Mouse (Mus musculus): ENCODE data around the gene Cyp2d11. TPM values are rescaled to one million over a fixed set of nuclear protein-coding genes. Genes with fewer than 3 reads are reported as not detected.
A peak's percentile ranks its signal among the peaks of the same experiment; 100 is the strongest.

The Cyp2d11 gene
- polyA plus RNA-seq, 1 experiment = not detected

DNA sequence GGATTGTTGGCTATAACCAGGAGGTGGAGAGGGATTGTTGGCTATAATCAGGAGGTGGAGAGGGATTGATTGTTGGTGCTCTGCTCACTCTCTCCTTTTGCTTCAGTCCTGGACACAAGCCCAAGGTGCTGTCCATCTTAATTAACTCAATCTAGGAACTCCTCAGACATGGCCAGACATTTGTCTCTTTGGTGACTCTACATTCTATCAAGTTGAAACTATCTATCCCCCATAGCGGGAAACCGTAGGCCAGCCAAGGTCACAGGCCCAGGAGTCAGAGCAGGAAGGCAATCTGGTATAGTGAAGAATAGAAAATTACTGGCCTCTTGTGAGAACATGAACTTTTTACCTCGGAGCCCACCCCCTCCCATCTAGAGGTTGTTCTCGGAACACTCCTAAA, 31.6 kb downstream of the Cyp2d11 start:
- no peak overlapping the region for H3K4me3 ChIP-seq (ENCODE audit: extremely low read depth, insufficient read depth, insufficient read length)
- no peaks in the 10 kb centered on the region for H3K36me3 ChIP-seq (ENCODE audit: control insufficient read depth, insufficient read depth, low read length)
- no peaks in the 10 kb centered on the region for H3K4me1 ChIP-seq (ENCODE audit: control insufficient read depth, insufficient read depth, insufficient read length)
- WGBS = 86% methylated on average over 4 of the region's 4 CpGs
- H3K27ac ChIP-seq (ENCODE audit: insufficient read depth, low read length) = no peak overlapping the region
- H3K27me3 ChIP-seq (ENCODE audit: control insufficient read depth, insufficient read depth, low read length) = no peaks in the 10 kb centered on the region
- TF ChIP-seq POLR2A (IDR thresholded peaks at IDR 0.05; ENCODE audit: low read depth, low read length) (no peak), CTCF (IDR thresholded peaks at IDR 0.05; ENCODE audit: extremely low read depth, insufficient read depth, insufficient read length, insufficient replicate concordance) (no peak)
- DNase-seq (ENCODE audit: low read depth in 1 of 2, low spot score in 2 of 2) = peak in 1 of 2 experiments; percentile 1

DNA sequence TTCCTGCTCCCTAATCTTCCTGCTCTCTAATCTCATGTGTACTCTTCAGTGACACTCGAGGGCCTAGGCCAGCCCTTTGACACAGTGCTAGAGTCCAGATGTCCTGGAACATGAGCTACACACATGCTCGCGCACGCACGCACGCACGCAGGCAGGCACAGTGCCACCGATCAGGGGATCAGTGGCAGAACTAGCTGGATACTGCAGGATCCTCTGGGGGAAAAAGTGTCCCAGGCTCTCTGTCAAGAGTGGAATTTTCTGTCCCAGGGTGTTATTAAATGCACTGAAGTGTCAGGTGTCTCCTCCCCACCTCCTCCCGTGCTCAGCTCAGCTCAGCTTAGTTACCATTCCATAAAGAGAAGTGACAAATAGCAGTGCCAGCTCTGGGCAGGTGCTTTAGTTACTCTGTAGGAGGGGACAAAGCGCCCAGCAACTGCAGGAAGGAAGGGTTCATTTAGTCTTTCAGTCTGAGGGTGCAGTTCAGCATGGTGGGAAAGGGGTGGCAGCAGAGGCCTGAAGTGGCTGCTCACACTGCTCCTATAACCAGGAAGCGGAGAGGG, 32.3 kb downstream of the Cyp2d11 start:
- Histone ChIP-seq H3K4me3 (ENCODE audit: extremely low read depth, insufficient read depth, insufficient read length) (no peak overlapping the region), H3K27ac (ENCODE audit: insufficient read depth, low read length) (no peak overlapping the region), H3K27me3 (ENCODE audit: control insufficient read depth, insufficient read depth, low read length) (no peaks in the 10 kb centered on the region), H3K36me3 (ENCODE audit: control insufficient read depth, insufficient read depth, low read length) (no peaks in the 10 kb centered on the region), H3K4me1 (ENCODE audit: control insufficient read depth, insufficient read depth, insufficient read length) (no peaks in the 10 kb centered on the region)
- WGBS = 76% methylated on average over 11 of the region's 11 CpGs
- peak in 1 of 2 experiments; percentile 2 for DNase-seq (ENCODE audit: low read depth in 1 of 2, low spot score in 2 of 2)
- TF ChIP-seq POLR2A (IDR thresholded peaks at IDR 0.05; ENCODE audit: low read depth, low read length) = no peak
- no peak for TF ChIP-seq CTCF (IDR thresholded peaks at IDR 0.05; ENCODE audit: extremely low read depth, insufficient read depth, insufficient read length, insufficient replicate concordance)

DNA sequence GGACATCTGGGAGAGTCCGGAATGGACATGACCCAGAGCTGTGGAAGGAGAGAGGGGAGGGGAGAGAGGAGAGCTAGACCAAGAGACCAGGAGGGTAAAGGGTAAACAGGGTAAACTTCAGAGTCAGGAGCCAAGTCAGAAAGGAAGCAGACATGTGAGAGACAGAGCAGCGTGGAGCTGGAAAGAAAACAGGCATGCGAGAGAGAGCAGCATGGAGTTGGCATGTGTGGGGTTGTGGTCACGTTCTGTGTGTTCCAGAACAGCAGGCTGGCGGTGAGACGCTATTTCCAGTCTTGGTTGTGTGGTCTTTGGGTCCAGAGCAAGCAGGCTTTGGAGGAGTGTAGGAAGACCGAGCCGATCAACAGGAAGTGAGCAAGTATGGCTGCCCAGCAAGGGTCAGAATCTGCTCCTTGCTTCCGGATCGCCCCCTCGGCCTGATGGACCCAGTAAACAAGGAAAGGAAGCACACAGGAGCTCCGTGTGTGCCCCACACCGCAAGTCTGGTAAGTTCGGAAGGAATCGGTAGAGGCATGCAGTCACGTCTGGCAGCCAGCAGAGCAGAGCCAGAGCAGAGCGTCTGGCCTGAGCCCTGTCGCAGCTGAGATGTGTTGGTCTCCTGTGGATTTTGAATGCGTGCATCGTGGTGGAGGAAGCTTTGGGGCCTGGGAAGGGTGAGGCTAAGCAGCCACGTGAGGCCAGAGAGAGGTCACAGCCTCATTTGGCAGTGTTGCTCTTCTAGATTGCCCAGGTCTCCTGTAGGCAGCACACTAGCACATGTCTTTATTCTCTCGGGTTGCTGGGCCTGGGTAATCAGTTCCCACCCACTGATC, 35.2 kb downstream of the Cyp2d11 start:
- TF ChIP-seq CTCF (IDR thresholded peaks at IDR 0.05; ENCODE audit: extremely low read depth, insufficient read depth, insufficient read length, insufficient replicate concordance) = no peak
- TF ChIP-seq POLR2A (IDR thresholded peaks at IDR 0.05; ENCODE audit: low read depth, low read length) = no peak
- H3K27ac ChIP-seq (ENCODE audit: insufficient read depth, low read length) = peak overlapping the region; percentile 5; the same call in 1 of the 2 replicates

DNA sequence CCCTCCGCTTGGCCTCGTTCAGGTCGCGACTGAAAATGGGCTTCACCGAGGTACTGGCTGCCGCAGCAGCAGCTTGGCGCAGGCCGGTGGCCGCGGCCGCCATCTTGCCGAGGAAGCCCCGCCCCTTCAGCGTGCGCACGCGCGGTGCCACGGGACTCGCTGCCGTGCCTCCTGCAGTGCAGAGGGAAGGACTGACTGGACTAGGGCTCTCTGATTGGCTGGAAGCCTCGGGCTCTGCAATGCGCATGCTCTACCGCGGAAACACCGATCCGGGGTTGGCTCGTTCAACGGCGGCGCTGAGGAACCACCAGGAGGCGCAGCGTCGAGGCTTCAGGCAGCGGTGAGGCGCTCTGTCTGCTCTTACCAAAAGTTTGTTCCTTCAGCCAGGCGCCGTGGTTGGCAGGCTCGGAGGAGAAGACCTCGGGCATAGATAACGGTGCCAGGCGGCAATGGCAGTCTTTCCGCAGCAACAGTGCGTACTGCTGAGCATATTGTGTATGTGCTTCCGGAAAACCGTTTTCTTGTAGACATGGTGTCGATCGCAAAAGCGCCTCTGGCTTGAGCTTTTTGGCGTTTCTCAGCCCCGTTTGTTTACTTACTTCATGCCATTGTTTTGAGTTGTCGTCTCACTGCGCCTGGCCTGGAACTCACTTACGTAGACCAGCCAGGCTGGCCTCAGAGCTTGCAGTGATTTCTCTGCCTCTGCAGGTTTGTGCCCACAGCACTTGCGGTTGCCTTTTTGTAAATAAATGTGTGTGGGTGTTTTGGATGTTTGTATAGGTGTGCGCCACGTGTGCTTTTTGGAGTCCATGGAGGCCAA, 39.5 kb downstream of the Cyp2d11 start, which contains the start of gene Ndufa6:
Gene Ndufa6 (minus strand): TSS at position 197 of the 820 bp plus-strand sequence.
- 1% methylated on average over 57 of the region's 57 CpGs for WGBS
- Histone ChIP-seq H3K27ac (ENCODE audit: insufficient read depth, low read length) (peak within 1 kb of the TSS; percentile 86), H3K4me1 (ENCODE audit: control insufficient read depth, insufficient read depth, insufficient read length) (peaks cover 6% of the 10 kb centered on the region; the same call in 1 of the 2 replicates)

More for the DNA sequence above, 35.2 kb downstream of the Cyp2d11 start:
- no peak for DNase-seq (ENCODE audit: low read depth in 1 of 2, low spot score in 2 of 2)
- H3K4me1 ChIP-seq (ENCODE audit: control insufficient read depth, insufficient read depth, insufficient read length) = no peaks in the 10 kb centered on the region
- no peaks in the 10 kb centered on the region for H3K27me3 ChIP-seq (ENCODE audit: control insufficient read depth, insufficient read depth, low read length)
- no peaks in the 10 kb centered on the region for H3K36me3 ChIP-seq (ENCODE audit: control insufficient read depth, insufficient read depth, low read length)
- WGBS = 73% methylated on average over 22 of the region's 22 CpGs
- H3K4me3 ChIP-seq (ENCODE audit: extremely low read depth, insufficient read depth, insufficient read length) = no peak overlapping the region

DNA sequence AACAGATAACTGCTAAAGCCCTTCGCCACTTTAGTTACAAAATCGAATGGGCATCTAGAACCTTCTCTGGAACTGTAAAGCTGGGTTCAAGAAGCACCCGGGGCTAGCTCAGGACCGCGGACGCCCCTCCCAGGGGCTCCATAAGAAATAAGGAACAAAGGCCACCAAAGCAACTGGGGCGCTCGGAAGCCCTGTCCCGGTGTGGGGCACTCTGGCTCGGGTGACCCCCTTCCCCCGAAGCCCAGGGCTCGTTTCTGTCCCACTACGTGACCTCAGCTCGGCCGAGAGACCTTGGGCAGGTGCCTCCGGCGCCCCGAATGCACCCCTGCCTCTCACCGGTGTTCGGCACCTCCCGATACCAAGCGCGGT, 40.1 kb downstream of the Cyp2d11 start:
- DNase-seq (ENCODE audit: low read depth in 1 of 2, low spot score in 2 of 2) = no peak
- peaks cover 12% of the 10 kb centered on the region for H3K36me3 ChIP-seq (ENCODE audit: control insufficient read depth, insufficient read depth, low read length)
- peak overlapping the region; percentile 85 for H3K4me3 ChIP-seq (ENCODE audit: extremely low read depth, insufficient read depth, insufficient read length)
- H3K27me3 ChIP-seq (ENCODE audit: control insufficient read depth, insufficient read depth, low read length) = no peaks in the 10 kb centered on the region
- peaks cover 6% of the 10 kb centered on the region; the same call in 1 of the 2 replicates for H3K4me1 ChIP-seq (ENCODE audit: control insufficient read depth, insufficient read depth, insufficient read length)
- WGBS = under 1% methylated on average over 23 of the region's 23 CpGs
- TF ChIP-seq CTCF (IDR thresholded peaks at IDR 0.05; ENCODE audit: extremely low read depth, insufficient read depth, insufficient read length, insufficient replicate concordance) (no peak), POLR2A (IDR thresholded peaks at IDR 0.05; ENCODE audit: low read depth, low read length) (no peak)
- H3K27ac ChIP-seq (ENCODE audit: insufficient read depth, low read length) = peak overlapping the region; percentile 71

More for the DNA sequence above, 39.5 kb downstream of the Cyp2d11 start, which contains the start of gene Ndufa6:
- peak; percentile 96 to 97 for DNase-seq (ENCODE audit: low read depth in 1 of 2, low spot score in 2 of 2)
- Histone ChIP-seq H3K4me3 (ENCODE audit: extremely low read depth, insufficient read depth, insufficient read length) (peak within 1 kb of the TSS; percentile 85), H3K27me3 (ENCODE audit: control insufficient read depth, insufficient read depth, low read length) (no peaks in the 10 kb centered on the region), H3K36me3 (ENCODE audit: control insufficient read depth, insufficient read depth, low read length) (peaks cover 6% of the 10 kb centered on the region)
- TF ChIP-seq POLR2A (IDR thresholded peaks at IDR 0.05; ENCODE audit: low read depth, low read length) = peak; percentile 94
- TF ChIP-seq CTCF (IDR thresholded peaks at IDR 0.05; ENCODE audit: extremely low read depth, insufficient read depth, insufficient read length, insufficient replicate concordance) = peak; percentile 93

DNA sequence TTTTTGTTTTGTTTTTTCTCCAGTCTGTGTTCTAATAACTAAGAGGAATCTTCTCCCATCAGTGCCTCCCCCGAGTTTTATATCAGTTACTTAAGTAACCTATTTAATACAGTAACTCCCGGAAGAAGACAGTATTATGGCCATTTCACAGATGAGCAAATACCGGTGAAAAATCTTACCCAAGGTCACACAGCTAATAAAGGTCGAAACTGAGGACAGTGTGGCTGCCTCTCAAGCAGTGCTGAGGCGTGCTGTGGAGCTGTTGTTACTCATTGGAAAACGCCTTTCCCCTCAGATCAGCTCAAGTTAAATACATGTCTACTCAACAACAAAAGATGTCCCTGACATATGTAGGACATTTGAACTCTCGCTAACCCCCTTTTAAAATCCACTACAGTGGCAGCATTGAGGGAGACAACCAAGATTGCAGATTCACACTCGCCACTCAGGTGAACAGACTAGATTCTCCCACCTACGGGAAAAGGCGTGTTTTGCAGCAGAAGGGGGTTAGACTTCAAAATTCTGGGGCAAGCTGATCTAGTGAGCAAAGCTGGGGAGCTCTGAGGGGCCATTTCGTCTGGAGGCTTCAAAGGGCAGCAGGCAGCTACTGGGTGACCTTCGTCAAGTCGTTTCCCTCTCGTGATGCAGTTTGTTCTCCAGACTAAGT, 40.6 kb downstream of the Cyp2d11 start:
- no peak overlapping the region for H3K27ac ChIP-seq (ENCODE audit: insufficient read depth, low read length)
- TF ChIP-seq CTCF (IDR thresholded peaks at IDR 0.05; ENCODE audit: extremely low read depth, insufficient read depth, insufficient read length, insufficient replicate concordance) (no peak), POLR2A (IDR thresholded peaks at IDR 0.05; ENCODE audit: low read depth, low read length) (no peak)
- WGBS = 22% methylated on average over 14 of the region's 14 CpGs
- H3K27me3 ChIP-seq (ENCODE audit: control insufficient read depth, insufficient read depth, low read length) = no peaks in the 10 kb centered on the region
- DNase-seq (ENCODE audit: low read depth in 1 of 2, low spot score in 2 of 2) = no peak
- H3K4me3 ChIP-seq (ENCODE audit: extremely low read depth, insufficient read depth, insufficient read length) = peak overlapping the region; percentile 85
- peaks cover 7% of the 10 kb centered on the region for H3K4me1 ChIP-seq (ENCODE audit: control insufficient read depth, insufficient read depth, insufficient read length)
- peaks cover 16% of the 10 kb centered on the region for H3K36me3 ChIP-seq (ENCODE audit: control insufficient read depth, insufficient read depth, low read length)
